Mouse (Mus musculus) liver, embryonic 14.5 days (tissue): ENCODE data around the gene Ptpn5.

Source experiments
- CTCF ChIP-seq: IDR thresholded peaks from 2 replicates; pipeline ENCODE4 v1.5.1; 2016; ENCODE audit warnings: antibody characterized with exemption, low read depth, control low read depth
- EP300 ChIP-seq: IDR thresholded peaks from 2 replicates; pipeline ENCODE4 v1.6.1; 2016; ENCODE audit warnings: antibody characterized with exemption, low read depth

DNA sequence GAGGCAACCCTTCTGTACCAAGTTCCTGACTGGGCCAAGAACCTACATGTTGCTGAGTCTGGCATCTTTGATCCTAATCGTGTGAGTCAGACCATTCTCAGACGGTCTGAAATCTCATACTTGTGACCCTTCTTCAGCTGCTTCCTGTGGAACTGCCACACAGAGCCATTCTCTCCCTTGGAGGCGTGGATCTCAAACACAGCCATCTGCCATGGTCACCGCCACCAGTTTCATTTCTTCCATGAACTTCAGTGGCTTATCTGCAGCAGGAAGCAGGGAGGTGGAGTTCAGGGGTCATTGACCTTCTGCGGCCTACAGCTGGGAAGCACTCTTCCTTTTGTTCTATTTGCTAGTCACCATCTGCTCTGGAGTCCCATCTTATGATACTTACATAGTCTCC lies 65.6 kb downstream of the Ptpn5 start:
- no peak for TF ChIP-seq CTCF
- TF ChIP-seq EP300 = no peak
